Mouse (Mus musculus): ENCODE data around the gene Gm11437.

GRCm38 (mm10) chr11:84116221-84116620 lies 51.1 kb downstream of the Gm11437 start:
- TF ChIP-seq CTCF (IDR thresholded peaks at IDR 0.05; ENCODE audit: extremely low read depth, insufficient read depth, low read length) (no peak), POLR2A (IDR thresholded peaks at IDR 0.05; ENCODE audit: extremely low read depth, insufficient read depth, low read length) (no peak)
